Mouse (Mus musculus) stomach, embryonic 16.5 days (tissue): Measurements from ENCODE around the gene Zhx3. TPM values are rescaled to one million over a fixed set of nuclear protein-coding genes. Genes with fewer than 3 reads are reported as not detected.
A peak's percentile ranks its signal among the peaks of the same experiment; 100 is the strongest.

Experiments
- ATAC-seq: fragments of 200-750 bp; cut with Nextera tagmentation; 2 replicates; pipeline ENCODE4 v1.8.0; 2017; ENCODE audit warnings: moderate number of reproducible peaks, moderate TSS enrichment; ENCODE audit not compliant: insufficient read depth, low FRiP score
- H3K27ac ChIP-seq: fragments of 300-500 bp; sonication (generic); 2 replicates; pipeline ENCODE4 v1.5.1; 2014; ENCODE audit warnings: low read length
- H3K27me3 ChIP-seq: fragments of 300-500 bp; sonication (generic); 2 replicates; pipeline ENCODE4 v1.6.1; 2014; ENCODE audit warnings: low read length, control low read depth, mixed read lengths; ENCODE audit not compliant: control insufficient read depth, insufficient read depth
- H3K36me3 ChIP-seq: fragments of 300-500 bp; sonication (generic); 2 replicates; pipeline ENCODE4 v1.6.1; 2014; ENCODE audit warnings: low read length; ENCODE audit not compliant: control insufficient read depth, insufficient read depth
- H3K4me1 ChIP-seq: fragments of 300-500 bp; sonication (generic); 2 replicates; pipeline ENCODE4 v1.6.1; 2014; ENCODE audit warnings: low read length, control low read depth, mixed read lengths; ENCODE audit not compliant: control insufficient read depth, insufficient read depth
- H3K4me2 ChIP-seq: fragments of 300-500 bp; sonication (generic); 2 replicates; pipeline ENCODE4 v1.6.1; 2014; ENCODE audit warnings: low read depth, low read length, mixed read lengths
- H3K4me3 ChIP-seq: fragments of 300-500 bp; sonication (generic); replicated peaks from 2 replicates; pipeline ENCODE4 v1.5.1; 2014; ENCODE audit warnings: mild to moderate bottlenecking, low read length
- H3K9ac ChIP-seq: fragments of 300-500 bp; sonication (generic); 2 replicates; pipeline ENCODE4 v1.6.1; 2014; ENCODE audit warnings: low read length
- H3K9me3 ChIP-seq: fragments of 300-500 bp; sonication (generic); replicated peaks from 2 replicates; pipeline ENCODE4 v1.6.1; 2016; ENCODE audit warnings: low read length, control low read depth; ENCODE audit not compliant: control insufficient read depth
- WGBS: fragments of 180-500 bp; shearing (Covaris S2); extraction: QIAGEN DNeasy Blood & Tissue Kit; methylation state at CpG from one replicate; pipeline ENCODE4 v1.1.7; 2014; 5-methylcytosine and 5-hydroxymethylcytosine counted together
- polyA plus RNA-seq: library from polyadenylated mRNA; unstranded; fragments of >200 nt; fragmentation: Nextera tagmentation; extraction: Ambion mirVana; gene quantifications from 2 replicates; pipeline ENCODE4 v1.2.1, GENCODE M21; 2015

Zhx3 gene
- polyA plus RNA-seq, 1 experiment from 2014 or later = 10.7 TPM

- no peak overlapping the region for H3K4me2 ChIP-seq
These were observed 1.6 kb upstream of the Zhx3 start for GRCm38 (mm10) chr2:160874231-160874877.

GRCm38 (mm10) chr2:160872395-160872794, 403 bp downstream of the Zhx3 start:
- H3K27ac ChIP-seq = peak overlapping the region; percentile 98
- H3K9me3 ChIP-seq = 0 out of 2 replicates have a peak, but pooled peaks cover 5% of the 10 kb centered on the region
- peaks cover 4% of the 10 kb centered on the region; the same call in 1 of the 2 replicates for H3K4me1 ChIP-seq
- H3K27me3 ChIP-seq = no peaks in the 10 kb centered on the region
- H3K9ac ChIP-seq = peak overlapping the region; percentile 98
- ATAC-seq = peak; percentile 91
- WGBS = under 1% methylated on average over 44 of the region's 47 CpGs
- H3K4me3 ChIP-seq = peak overlapping the region; percentile 94
- peak overlapping the region; percentile 93 for H3K4me2 ChIP-seq
- no peaks in the 10 kb centered on the region for H3K36me3 ChIP-seq

More at GRCm38 (mm10) chr2:160874231-160874877, 1.6 kb upstream of the Zhx3 start:
- Histone ChIP-seq H3K9ac (no peak overlapping the region), H3K27me3 (no peaks in the 10 kb centered on the region), H3K4me1 (peaks cover 4% of the 10 kb centered on the region; the same call in 1 of the 2 replicates), H3K36me3 (no peaks in the 10 kb centered on the region), H3K4me3 (no peak overlapping the region), H3K27ac (no peak overlapping the region), H3K9me3 (0 out of 2 replicates have a peak, but pooled peaks cover 5% of the 10 kb centered on the region)
- ATAC-seq = no peak
- WGBS = 68% methylated on average over 5 of the region's 5 CpGs

- 0 out of 2 replicates have a peak, but pooled peaks cover 5% of the 10 kb centered on the region for H3K9me3 ChIP-seq
- no peak overlapping the region for H3K27ac ChIP-seq
- no peak overlapping the region for H3K4me3 ChIP-seq
- H3K27me3 ChIP-seq = no peaks in the 10 kb centered on the region
- no peaks in the 10 kb centered on the region for H3K36me3 ChIP-seq
- H3K4me1 ChIP-seq = peaks cover 4% of the 10 kb centered on the region; the same call in 1 of the 2 replicates
- no peak for ATAC-seq
- WGBS = 81% methylated on average over 3 of the region's 3 CpGs
- H3K9ac ChIP-seq = no peak overlapping the region
- H3K4me2 ChIP-seq = no peak overlapping the region
These were observed 1.5 kb downstream of the Zhx3 start for GRCm38 (mm10) chr2:160871310-160871709.

GRCm38 (mm10) chr2:160869446-160869845, 3.4 kb downstream of the Zhx3 start:
- no peak for ATAC-seq
- H3K9me3 ChIP-seq = no peaks in the 10 kb centered on the region
- 74% methylated on average over 3 of the region's 3 CpGs for WGBS
- no peak overlapping the region for H3K4me2 ChIP-seq
- H3K27ac ChIP-seq = no peak overlapping the region
- no peak overlapping the region for H3K4me3 ChIP-seq
- H3K36me3 ChIP-seq = no peaks in the 10 kb centered on the region
- no peaks in the 10 kb centered on the region for H3K27me3 ChIP-seq
- no peak overlapping the region for H3K9ac ChIP-seq
- H3K4me1 ChIP-seq = peaks cover 4% of the 10 kb centered on the region; the same call in 1 of the 2 replicates

GRCm38 (mm10) chr2:160865266-160865665, 7.5 kb downstream of the Zhx3 start:
- ATAC-seq = no peak

GRCm38 (mm10) chr2:160864112-160864511, 8.7 kb downstream of the Zhx3 start:
- 92% methylated on average over 1 of the region's 1 CpGs for WGBS

More at GRCm38 (mm10) chr2:160865266-160865665, 7.5 kb downstream of the Zhx3 start:
- no peaks in the 10 kb centered on the region for H3K4me1 ChIP-seq
- no peak overlapping the region for H3K9ac ChIP-seq
- no peak overlapping the region for H3K4me2 ChIP-seq
- WGBS = 76% methylated on average over 2 of the region's 2 CpGs
- H3K9me3 ChIP-seq = no peaks in the 10 kb centered on the region
- no peak overlapping the region for H3K27ac ChIP-seq
- no peaks in the 10 kb centered on the region for H3K36me3 ChIP-seq
- H3K27me3 ChIP-seq = no peaks in the 10 kb centered on the region
- H3K4me3 ChIP-seq = no peak overlapping the region

GRCm38 (mm10) chr2:160860363-160860762, 12.4 kb downstream of the Zhx3 start:
- Histone ChIP-seq H3K9me3 (no peaks in the 10 kb centered on the region), H3K4me3 (no peak overlapping the region), H3K4me1 (no peaks in the 10 kb centered on the region), H3K27me3 (no peaks in the 10 kb centered on the region), H3K9ac (no peak overlapping the region), H3K27ac (no peak overlapping the region), H3K36me3 (no peaks in the 10 kb centered on the region), H3K4me2 (no peak overlapping the region)
- ATAC-seq = no peak
- WGBS = 79% methylated on average over 1 of the region's 1 CpGs

More at GRCm38 (mm10) chr2:160864112-160864511, 8.7 kb downstream of the Zhx3 start:
- no peak for ATAC-seq
- Histone ChIP-seq H3K4me2 (no peak overlapping the region), H3K27ac (no peak overlapping the region), H3K9me3 (no peaks in the 10 kb centered on the region), H3K4me3 (no peak overlapping the region), H3K36me3 (no peaks in the 10 kb centered on the region), H3K27me3 (no peaks in the 10 kb centered on the region), H3K4me1 (no peaks in the 10 kb centered on the region), H3K9ac (no peak overlapping the region)

GRCm38 (mm10) chr2:160856359-160857102, 16.3 kb downstream of the Zhx3 start:
- WGBS = 78% methylated on average over 5 of the region's 5 CpGs
- Histone ChIP-seq H3K4me3 (no peak overlapping the region), H3K36me3 (no peaks in the 10 kb centered on the region), H3K9me3 (no peaks in the 10 kb centered on the region), H3K4me2 (no peak overlapping the region), H3K9ac (no peak overlapping the region), H3K27me3 (no peaks in the 10 kb centered on the region), H3K4me1 (no peaks in the 10 kb centered on the region), H3K27ac (no peak overlapping the region)
- no peak for ATAC-seq

GRCm38 (mm10) chr2:160854687-160855086, 18.1 kb downstream of the Zhx3 start:
- H3K4me3 ChIP-seq = no peak overlapping the region
- no peak for ATAC-seq

More at GRCm38 (mm10) chr2:160854687-160855086, 18.1 kb downstream of the Zhx3 start:
- Histone ChIP-seq H3K9me3 (no peaks in the 10 kb centered on the region), H3K36me3 (no peaks in the 10 kb centered on the region), H3K9ac (no peak overlapping the region), H3K27me3 (no peaks in the 10 kb centered on the region), H3K4me2 (no peak overlapping the region), H3K27ac (no peak overlapping the region), H3K4me1 (no peaks in the 10 kb centered on the region)
